Mouse (Mus musculus) forebrain, embryonic 15.5 days (tissue): Measurements from ENCODE around the gene Cckar. TPM values are rescaled to one million over a fixed set of nuclear protein-coding genes. Genes with fewer than 3 reads are reported as not detected.
"Not testable (repeated sequence)": the region's sequence is repeated elsewhere in the genome, so short reads cannot be mapped to it uniquely, and the experiment has no call there.

ENCODE experiments used
- ATAC-seq: fragments of 200-750 bp; cut with Nextera tagmentation; replicated peaks from 2 replicates; pipeline ENCODE4 v1.8.0; 2017; ENCODE audit warnings: mild to moderate bottlenecking, moderate TSS enrichment, moderate library complexity
- H3K27ac ChIP-seq: fragments of 300-500 bp; sonication (generic); replicated peaks from 2 replicates; pipeline ENCODE4 v1.5.1; 2015; ENCODE audit warnings: mild to moderate bottlenecking, inconsistent platforms
- H3K27me3 ChIP-seq: fragments of 300-500 bp; sonication (generic); 2 replicates; pipeline ENCODE4 v1.6.1; 2015; ENCODE audit warnings: inconsistent platforms
- H3K36me3 ChIP-seq: fragments of 300-500 bp; sonication (generic); 2 replicates; pipeline ENCODE4 v1.6.1; 2015; ENCODE audit warnings: mild to moderate bottlenecking, inconsistent platforms
- H3K4me1 ChIP-seq: fragments of 300-500 bp; sonication (generic); 2 replicates; pipeline ENCODE4 v1.6.1; 2015; ENCODE audit warnings: inconsistent platforms
- H3K4me2 ChIP-seq: fragments of 300-500 bp; sonication (generic); replicated peaks from 2 replicates; pipeline ENCODE4 v1.6.1; 2015; ENCODE audit warnings: mild to moderate bottlenecking, inconsistent platforms
- H3K4me3 ChIP-seq: fragments of 300-500 bp; sonication (generic); 2 replicates; pipeline ENCODE4 v1.5.1; 2015; ENCODE audit warnings: mild to moderate bottlenecking, inconsistent platforms
- H3K9ac ChIP-seq: fragments of 300-500 bp; sonication (generic); replicated peaks from 2 replicates; pipeline ENCODE4 v1.6.1; 2015; ENCODE audit warnings: mild to moderate bottlenecking, inconsistent platforms
- H3K9me3 ChIP-seq: fragments of 300-500 bp; sonication (generic); 2 replicates; pipeline ENCODE4 v1.6.1; 2016; ENCODE audit warnings: inconsistent platforms
- WGBS: fragments of 180-500 bp; shearing (Covaris S2); methylation state at CpG from one replicate; pipeline ENCODE4 v1.1.7; 2015; ENCODE audit warnings: mixed read lengths; 5-methylcytosine and 5-hydroxymethylcytosine counted together
- polyA plus RNA-seq: library from polyadenylated mRNA; unstranded; fragments of >200 nt; fragmentation: Nextera tagmentation; extraction: Ambion mirVana; gene quantifications from 2 replicates; pipeline ENCODE4 v1.2.1, GENCODE M21; 2015

The Cckar gene
- polyA plus RNA-seq, 1 experiment from 2014 or later = 0.69 TPM

GRCm38 (mm10) chr5:53691577-53691976, 15.9 kb downstream of the Cckar start:
- WGBS = 58% methylated on average over 3 of the region's 3 CpGs
- Histone ChIP-seq H3K4me3 (no peak overlapping the region), H3K9me3 (no peaks in the 10 kb centered on the region), H3K36me3 (no peaks in the 10 kb centered on the region), H3K27me3 (no peaks in the 10 kb centered on the region), H3K4me1 (0 out of 2 replicates have a peak, but pooled peaks cover 2% of the 10 kb centered on the region), H3K27ac (no peak overlapping the region), H3K4me2 (no peak overlapping the region), H3K9ac (no peak overlapping the region)
- ATAC-seq = peak; percentile 63

- Histone ChIP-seq H3K4me2 (no peak overlapping the region), H3K36me3 (no peaks in the 10 kb centered on the region), H3K4me3 (no peak overlapping the region), H3K27ac (no peak overlapping the region), H3K4me1 (0 out of 2 replicates have a peak, but pooled peaks cover 2% of the 10 kb centered on the region), H3K9me3 (no peaks in the 10 kb centered on the region), H3K27me3 (no peaks in the 10 kb centered on the region), H3K9ac (no peak overlapping the region)
- no peak for ATAC-seq
- WGBS = 58% methylated on average over 7 of the region's 7 CpGs
Observed at GRCm38 (mm10) chr5:53688326-53688725, 19.2 kb downstream of the Cckar start.

GRCm38 (mm10) chr5:53686379-53686778, 21.1 kb downstream of the Cckar start:
- 63% methylated on average over 2 of the region's 2 CpGs for WGBS
- no peaks in the 10 kb centered on the region for H3K36me3 ChIP-seq
- no peaks in the 10 kb centered on the region for H3K9me3 ChIP-seq
- no peak overlapping the region for H3K4me2 ChIP-seq
- no peak overlapping the region for H3K27ac ChIP-seq
- ATAC-seq = no peak
- no peak overlapping the region for H3K9ac ChIP-seq
- H3K4me3 ChIP-seq = no peak overlapping the region
- H3K4me1 ChIP-seq = no peaks in the 10 kb centered on the region
- no peaks in the 10 kb centered on the region for H3K27me3 ChIP-seq

GRCm38 (mm10) chr5:53685623-53686022, 21.9 kb downstream of the Cckar start:
- WGBS = 94% methylated on average over 4 of the region's 4 CpGs
- Histone ChIP-seq H3K36me3 (no peaks in the 10 kb centered on the region), H3K27me3 (no peaks in the 10 kb centered on the region), H3K9me3 (no peaks in the 10 kb centered on the region), H3K4me2 (no peak overlapping the region), H3K4me1 (no peaks in the 10 kb centered on the region), H3K9ac (no peak overlapping the region), H3K27ac (no peak overlapping the region), H3K4me3 (no peak overlapping the region)
- ATAC-seq = no peak

GRCm38 (mm10) chr5:53684417-53684816, 23.1 kb downstream of the Cckar start:
- Histone ChIP-seq H3K9ac (no peak overlapping the region), H3K27ac (no peak overlapping the region), H3K36me3 (no peaks in the 10 kb centered on the region), H3K4me1 (no peaks in the 10 kb centered on the region), H3K27me3 (no peaks in the 10 kb centered on the region), H3K9me3 (no peaks in the 10 kb centered on the region), H3K4me2 (no peak overlapping the region), H3K4me3 (no peak overlapping the region)
- WGBS = 78% methylated on average over 1 of the region's 1 CpGs
- no peak for ATAC-seq

GRCm38 (mm10) chr5:53683916-53684315, 23.6 kb downstream of the Cckar start:
- no peaks in the 10 kb centered on the region for H3K36me3 ChIP-seq
- H3K4me2 ChIP-seq = no peak overlapping the region
- no peaks in the 10 kb centered on the region for H3K9me3 ChIP-seq
- no peak overlapping the region for H3K27ac ChIP-seq
- 35% methylated on average over 3 of the region's 3 CpGs for WGBS
- no peaks in the 10 kb centered on the region for H3K27me3 ChIP-seq
- H3K4me3 ChIP-seq = no peak overlapping the region
- no peaks in the 10 kb centered on the region for H3K4me1 ChIP-seq
- no peak overlapping the region for H3K9ac ChIP-seq
- no peak for ATAC-seq

- H3K27ac ChIP-seq = no peak overlapping the region
- no peak overlapping the region for H3K4me2 ChIP-seq
- no peaks in the 10 kb centered on the region for H3K36me3 ChIP-seq
- 90% methylated on average over 6 of the region's 6 CpGs for WGBS
- H3K4me3 ChIP-seq = no peak overlapping the region
- H3K9ac ChIP-seq = no peak overlapping the region
- no peaks in the 10 kb centered on the region for H3K9me3 ChIP-seq
- H3K27me3 ChIP-seq = no peaks in the 10 kb centered on the region
- no peak for ATAC-seq
- H3K4me1 ChIP-seq = 0 out of 2 replicates have a peak, but pooled peaks cover 3% of the 10 kb centered on the region
Observed at GRCm38 (mm10) chr5:53679651-53680050, 27.9 kb downstream of the Cckar start.

GRCm38 (mm10) chr5:53678036-53678767, 29.3 kb downstream of the Cckar start:
- WGBS = 59% methylated on average over 13 of the region's 13 CpGs
- Histone ChIP-seq H3K9ac (no peak overlapping the region; the same call in 1 of the 2 replicates), H3K9me3 (no peaks in the 10 kb centered on the region), H3K27ac (no peak overlapping the region), H3K36me3 (no peaks in the 10 kb centered on the region), H3K27me3 (no peaks in the 10 kb centered on the region), H3K4me1 (0 out of 2 replicates have a peak, but pooled peaks cover 3% of the 10 kb centered on the region), H3K4me2 (no peak overlapping the region), H3K4me3 (no peak overlapping the region)
- no peak for ATAC-seq

GRCm38 (mm10) chr5:53676671-53677070, 30.8 kb downstream of the Cckar start:
- H3K9ac ChIP-seq = no peak overlapping the region
- no peak for ATAC-seq
- no peak overlapping the region for H3K4me2 ChIP-seq
- no peaks in the 10 kb centered on the region for H3K27me3 ChIP-seq
- 91% methylated on average over 8 of the region's 8 CpGs for WGBS
- 0 out of 2 replicates have a peak, but pooled peaks cover 3% of the 10 kb centered on the region for H3K4me1 ChIP-seq
- no peak overlapping the region for H3K4me3 ChIP-seq
- no peaks in the 10 kb centered on the region for H3K9me3 ChIP-seq
- no peaks in the 10 kb centered on the region for H3K36me3 ChIP-seq
- H3K27ac ChIP-seq = no peak overlapping the region

GRCm38 (mm10) chr5:53673493-53674150, 33.9 kb downstream of the Cckar start:
- not testable (repeated sequence) for H3K9me3 ChIP-seq, H3K9ac ChIP-seq, H3K4me1 ChIP-seq, H3K27me3 ChIP-seq, H3K4me3 ChIP-seq, H3K4me2 ChIP-seq, ATAC-seq, H3K36me3 ChIP-seq, H3K27ac ChIP-seq
- 82% methylated on average over 5 of the region's 6 CpGs for WGBS

GRCm38 (mm10) chr5:53672352-53672751, 35.2 kb downstream of the Cckar start:
- Histone ChIP-seq H3K4me1 (no peaks in the 10 kb centered on the region), H3K4me2 (no peak overlapping the region), H3K4me3 (no peak overlapping the region), H3K36me3 (no peaks in the 10 kb centered on the region), H3K27me3 (no peaks in the 10 kb centered on the region), H3K9me3 (no peaks in the 10 kb centered on the region), H3K9ac (no peak overlapping the region), H3K27ac (no peak overlapping the region)
- WGBS = 24% methylated on average over 5 of the region's 5 CpGs
- peak; percentile 89 for ATAC-seq

- H3K4me3 ChIP-seq = no peak overlapping the region
- no peaks in the 10 kb centered on the region for H3K9me3 ChIP-seq
- H3K27me3 ChIP-seq = no peaks in the 10 kb centered on the region
- no peak overlapping the region for H3K4me2 ChIP-seq
- H3K27ac ChIP-seq = no peak overlapping the region
- no peaks in the 10 kb centered on the region for H3K36me3 ChIP-seq
- ATAC-seq = no peak
- no peaks in the 10 kb centered on the region for H3K4me1 ChIP-seq
- H3K9ac ChIP-seq = no peak overlapping the region
- 70% methylated on average over 4 of the region's 4 CpGs for WGBS
Observed at GRCm38 (mm10) chr5:53671507-53671906, 36.0 kb downstream of the Cckar start.
